Mouse (Mus musculus) hindbrain, postnatal 0 days (tissue): Measurements from ENCODE around the gene Ubtd2. TPM values are rescaled to one million over a fixed set of nuclear protein-coding genes. Genes with fewer than 3 reads are reported as not detected.

Experiments
- ATAC-seq: fragments of 200-750 bp; cut with Nextera tagmentation; 2 replicates; pipeline ENCODE4 v1.8.0; 2017; ENCODE audit warnings: mild to moderate bottlenecking, moderate TSS enrichment, moderate library complexity
- DNase-seq: peaks from one replicate; pipeline ENCODE4 v3.0.0-alpha.2; 2015; ENCODE audit warnings: low spot score
- H3K27ac ChIP-seq: fragments of 300-500 bp; sonication (generic); 2 replicates; pipeline ENCODE4 v1.5.1; 2014; ENCODE audit warnings: mild to moderate bottlenecking
- H3K27me3 ChIP-seq: fragments of 300-500 bp; sonication (generic); 2 replicates; pipeline ENCODE4 v1.6.1; 2014; ENCODE audit warnings: low read length, mixed read lengths; ENCODE audit not compliant: insufficient read depth
- H3K36me3 ChIP-seq: fragments of 300-500 bp; sonication (generic); 2 replicates; pipeline ENCODE4 v1.6.1; 2014; ENCODE audit warnings: low read length, mixed read lengths; ENCODE audit not compliant: insufficient read depth
- H3K4me1 ChIP-seq: fragments of 300-500 bp; sonication (generic); 2 replicates; pipeline ENCODE4 v1.6.1; 2014; ENCODE audit warnings: antibody characterized with exemption, low read length, mixed read lengths; ENCODE audit not compliant: insufficient read depth
- H3K4me2 ChIP-seq: fragments of 300-500 bp; sonication (generic); 2 replicates; pipeline ENCODE4 v1.6.1; 2014; ENCODE audit warnings: low read depth, mild to moderate bottlenecking, low read length, moderate library complexity, mixed read lengths
- H3K4me3 ChIP-seq: fragments of 300-500 bp; sonication (generic); 2 replicates; pipeline ENCODE4 v1.5.1; 2014; ENCODE audit warnings: low read length
- H3K9ac ChIP-seq: fragments of 300-500 bp; sonication (generic); replicated peaks from 2 replicates; pipeline ENCODE4 v1.6.1; 2014; ENCODE audit warnings: mild to moderate bottlenecking, low read length, moderate library complexity, mixed read lengths
- H3K9me3 ChIP-seq: fragments of 300-500 bp; sonication (generic); 2 replicates; pipeline ENCODE4 v1.6.1; 2016; ENCODE audit warnings: low read length, mixed read lengths
- CTCF ChIP-seq: IDR thresholded peaks from 2 replicates; pipeline ENCODE4 v1.5.1; 2016; ENCODE audit warnings: antibody characterized with exemption, control low read depth, low read depth
- WGBS: fragments of 180-500 bp; shearing (Covaris S2); extraction: QIAGEN DNeasy Blood & Tissue Kit; methylation state at CpG from one replicate; pipeline ENCODE4 v1.1.7; 2014; 5-methylcytosine and 5-hydroxymethylcytosine counted together
- polyA plus RNA-seq: library from polyadenylated mRNA; unstranded; fragments of >200 nt; fragmentation: Nextera tagmentation; extraction: Ambion mirVana; gene quantifications from 2 replicates; pipeline ENCODE4 v1.2.1, GENCODE M21; 2015
- total RNA-seq: library from RNA; depleted of rRNA; stranded (reverse); fragments of >200 nt; gene quantifications from 2 replicates; pipeline ENCODE4 v1.2.3, GENCODE M21; 2014

Gene Ubtd2
- total and polyA plus RNA-seq, 2 experiments from 2014 or later, result 30.6 to 47.4 TPM

- TF ChIP-seq CTCF, result 0 out of 2 replicates have a peak, but pooled peaks have one; percentile 20
- ATAC-seq (no peak), DNase-seq (no peak)
- Histone ChIP-seq H3K9ac (no peak overlapping the region), H3K4me1 (0 out of 2 replicates have a peak, but pooled peaks cover 10% of the 10 kb centered on the region), H3K4me2 (no peak overlapping the region), H3K36me3 (no peaks in the 10 kb centered on the region), H3K27me3 (no peaks in the 10 kb centered on the region), H3K9me3 (no peaks in the 10 kb centered on the region), H3K4me3 (no peak overlapping the region), H3K27ac (no peak overlapping the region)
- WGBS, result 75% methylated on average over 1 of the region's 1 CpGs
These were observed 75.0 kb downstream of the Ubtd2 start for GRCm38 (mm10) chr11:32530151-32530550.

- Histone ChIP-seq H3K4me2 (peak within 1 kb of the TSS; percentile 100), H3K36me3 (no peaks in the 10 kb centered on the region), H3K27ac (no peak within 1 kb of the TSS), H3K27me3 (no peaks in the 10 kb centered on the region), H3K4me1 (0 out of 2 replicates have a peak, but pooled peaks cover 10% of the 10 kb centered on the region), H3K9me3 (no peaks in the 10 kb centered on the region), H3K9ac (peak within 1 kb of the TSS; percentile 60), H3K4me3 (peak within 1 kb of the TSS; percentile 68)
- WGBS, result 8% methylated on average over 33 of the region's 33 CpGs
- no peak for TF ChIP-seq CTCF
- ATAC-seq (no peak), DNase-seq (no peak)
These were observed 76.9 kb downstream of the Ubtd2 start, which contains the start of gene Efcab9 for GRCm38 (mm10) chr11:32531871-32532764. Gene Efcab9, minus strand, starts transcription at chr11:32532081.

DNA sequence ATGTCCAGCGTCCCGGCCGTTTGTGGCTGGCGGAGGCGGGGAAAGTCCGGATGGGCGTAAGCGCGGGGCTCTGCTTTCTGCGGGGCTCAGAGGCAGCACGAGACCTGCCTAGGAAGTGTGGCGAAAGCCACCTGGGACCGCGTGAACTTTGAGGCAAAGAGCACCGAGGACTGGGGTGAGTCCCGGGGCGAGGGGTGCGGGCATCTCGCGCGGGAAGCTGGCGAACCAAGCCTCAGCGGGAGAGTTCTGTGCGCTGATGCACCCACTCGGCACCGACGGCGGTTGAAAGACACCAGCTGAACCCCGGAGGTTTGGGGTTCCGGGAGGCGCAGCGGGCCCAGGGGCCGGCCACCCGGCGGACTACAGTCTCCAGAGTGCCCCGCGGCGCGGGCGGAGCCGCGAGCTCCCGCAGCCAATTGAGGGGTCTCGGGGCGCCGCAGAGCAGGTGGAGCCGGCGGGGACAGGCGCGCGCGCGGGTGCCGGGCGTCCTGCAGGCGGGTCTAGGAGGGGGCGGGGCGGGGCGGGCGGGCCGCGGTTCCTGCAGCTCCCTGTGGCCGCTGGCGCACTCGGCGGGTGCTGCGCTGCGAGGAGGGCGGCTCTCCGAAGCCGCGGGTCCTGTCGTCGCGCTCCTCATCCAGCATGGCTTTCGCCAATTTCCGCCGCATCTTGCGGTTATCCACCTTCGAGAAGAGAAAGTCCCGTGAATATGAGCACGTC is 77.8 kb downstream of the Ubtd2 start, which contains the start of gene Stk10:
Gene Stk10 (plus strand): TSS at position 541 of the 717 bp plus-strand sequence.
- Histone ChIP-seq H3K4me3 (peak within 1 kb of the TSS; percentile 68), H3K27ac (no peak within 1 kb of the TSS), H3K9ac (peak within 1 kb of the TSS; percentile 60), H3K36me3 (no peaks in the 10 kb centered on the region), H3K9me3 (no peaks in the 10 kb centered on the region), H3K4me1 (0 out of 2 replicates have a peak, but pooled peaks cover 10% of the 10 kb centered on the region), H3K27me3 (no peaks in the 10 kb centered on the region), H3K4me2 (peak within 1 kb of the TSS; percentile 100)
- no peak for TF ChIP-seq CTCF
- DNase-seq, result peak; percentile 89
- ATAC-seq, result peak; percentile 93
- WGBS, result 1% methylated on average over 53 of the region's 82 CpGs

GRCm38 (mm10) chr11:32533482-32534261 is 78.5 kb downstream of the Ubtd2 start:
- 0 out of 2 replicates have a peak, but pooled peaks cover 15% of the 10 kb centered on the region for H3K4me1 ChIP-seq
- peak; percentile 24 for DNase-seq
- H3K9ac ChIP-seq, result peak overlapping the region; percentile 60
- no peaks in the 10 kb centered on the region for H3K36me3 ChIP-seq
- H3K9me3 ChIP-seq, result no peaks in the 10 kb centered on the region
- H3K4me3 ChIP-seq, result peak overlapping the region; percentile 68
- no peak for TF ChIP-seq CTCF
- no peak overlapping the region for H3K27ac ChIP-seq
- peak; percentile 50 for ATAC-seq
- peak overlapping the region; percentile 100 for H3K4me2 ChIP-seq
- H3K27me3 ChIP-seq, result no peaks in the 10 kb centered on the region
- WGBS, result 1% methylated on average over 24 of the region's 24 CpGs

DNA sequence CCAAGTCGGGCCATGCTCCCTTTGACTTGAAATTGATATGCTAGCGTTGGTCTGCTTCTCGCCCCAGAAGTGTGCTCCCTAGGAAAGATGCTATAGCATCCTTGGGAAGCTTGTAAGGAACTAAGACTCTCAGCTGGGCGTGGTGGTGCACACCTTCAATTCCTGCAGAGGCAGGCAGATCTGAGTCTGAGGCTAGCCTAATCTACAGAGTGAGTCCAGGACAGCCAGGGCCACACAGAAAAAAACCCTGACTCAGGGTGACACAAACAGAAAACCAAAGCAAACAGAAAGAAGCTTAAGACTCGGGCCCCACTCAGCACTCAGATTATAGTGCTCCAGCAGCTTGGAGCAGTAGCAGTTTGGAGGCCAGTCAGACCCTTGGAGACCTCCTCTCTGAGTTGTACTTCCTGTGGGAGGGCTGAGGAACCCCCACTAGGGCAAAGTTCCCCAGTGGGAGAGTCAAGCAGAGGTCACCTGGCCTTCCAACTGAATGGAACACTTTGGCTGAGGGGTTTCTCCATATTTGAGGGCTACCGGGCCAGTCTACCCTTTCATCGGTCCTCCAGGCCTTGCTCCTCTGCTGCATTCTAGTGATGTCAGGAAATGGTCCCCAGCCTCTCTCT is 79.4 kb downstream of the Ubtd2 start:
- DNase-seq (no peak), ATAC-seq (no peak)
- no peak for TF ChIP-seq CTCF
- Histone ChIP-seq H3K27me3 (no peaks in the 10 kb centered on the region), H3K27ac (no peak overlapping the region), H3K4me1 (0 out of 2 replicates have a peak, but pooled peaks cover 15% of the 10 kb centered on the region), H3K4me2 (peak overlapping the region; percentile 100), H3K9me3 (no peaks in the 10 kb centered on the region), H3K36me3 (no peaks in the 10 kb centered on the region), H3K4me3 (peak overlapping the region; percentile 68), H3K9ac (0 out of 2 replicates have a peak overlapping the region, but pooled peaks have one; percentile 13)
- 74% methylated on average over 7 of the region's 7 CpGs for WGBS
